Mouse (Mus musculus) 416B (cell line): ENCODE results near the gene Camk1g.

Experiments
- DNase-seq: peaks from one replicate; pipeline ENCODE4 v3.0.0; 2011; ENCODE audit warnings: low read depth

Camk1g gene

GRCm38 (mm10) chr1:193370096-193370495, at the start of gene Camk1g:
Gene Camk1g, minus strand, starts transcription at chr1:193370298.
- no peak for DNase-seq

- no peak for DNase-seq
Observed at GRCm38 (mm10) chr1:193419168-193419567, 49.1 kb upstream of the Camk1g start.

GRCm38 (mm10) chr1:193418656-193419055, 48.6 kb upstream of the Camk1g start:
- no peak for DNase-seq

- no peak for DNase-seq
Observed at GRCm38 (mm10) chr1:193414067-193414466, 44.0 kb upstream of the Camk1g start.

GRCm38 (mm10) chr1:193413368-193414000, 43.4 kb upstream of the Camk1g start:
- no peak for DNase-seq

GRCm38 (mm10) chr1:193407487-193407886, 37.4 kb upstream of the Camk1g start:
- no peak for DNase-seq

- DNase-seq = no peak
Observed at GRCm38 (mm10) chr1:193406059-193406642, 36.1 kb upstream of the Camk1g start.

GRCm38 (mm10) chr1:193401695-193402094, 31.6 kb upstream of the Camk1g start:
- no peak for DNase-seq

GRCm38 (mm10) chr1:193400348-193400747, 30.2 kb upstream of the Camk1g start:
- DNase-seq = peak; percentile 51

- DNase-seq = no peak
Observed at GRCm38 (mm10) chr1:193398728-193399437, 28.8 kb upstream of the Camk1g start.

- DNase-seq = no peak
Observed at GRCm38 (mm10) chr1:193397109-193397508, 27.0 kb upstream of the Camk1g start.

- DNase-seq = no peak
Observed at GRCm38 (mm10) chr1:193392266-193392665, 22.2 kb upstream of the Camk1g start.

GRCm38 (mm10) chr1:193390004-193390403, 19.9 kb upstream of the Camk1g start:
- no peak for DNase-seq

GRCm38 (mm10) chr1:193389505-193389904, 19.4 kb upstream of the Camk1g start:
- no peak for DNase-seq

GRCm38 (mm10) chr1:193387241-193387640, 17.1 kb upstream of the Camk1g start:
- no peak for DNase-seq

- DNase-seq = peak; percentile 48
Observed at GRCm38 (mm10) chr1:193386136-193386535, 16.0 kb upstream of the Camk1g start.

- peak; percentile 56 for DNase-seq
Observed at GRCm38 (mm10) chr1:193382841-193383462, 12.9 kb upstream of the Camk1g start.

GRCm38 (mm10) chr1:193382435-193382834, 12.3 kb upstream of the Camk1g start:
- DNase-seq = no peak

GRCm38 (mm10) chr1:193381597-193382404, 11.7 kb upstream of the Camk1g start:
- no peak for DNase-seq

GRCm38 (mm10) chr1:193380877-193381276, 10.8 kb upstream of the Camk1g start:
- no peak for DNase-seq

- no peak for DNase-seq
Observed at GRCm38 (mm10) chr1:193379634-193380033, 9.5 kb upstream of the Camk1g start.
